Mouse (Mus musculus): ENCODE data around the gene Usp12.

GRCm38 (mm10) chr5:146818906-146819623, 24.3 kb upstream of the Usp12 start:
- TF ChIP-seq CTCF (IDR thresholded peaks at IDR 0.05; ENCODE audit: low read depth) = no peak
- no peak for TF ChIP-seq EP300 (optimal IDR thresholded peaks at IDR 0.05)

Data from stomach, postnatal 0 days (tissue).